Comparison of ENCODE assay signal across 19 mouse cellular contexts in genomic region chr8:47783944-47784343, GRCm38 (mm10). TPM values are rescaled to one million over a fixed set of nuclear protein-coding genes. Genes with fewer than 3 reads are reported as not detected.
DNase-seq lines count a peak whose midpoint lies in the region; ATAC-seq and TF ChIP-seq lines count a peak whose summit lies in the region.
"Had no signal": no experiment of that assay in that cellular context is flagged by ENCODE, and none has a peak within 500 bp of the region (broad histone marks: within the 10 kb centered on the region; RNA-seq: fewer than 3 reads in every experiment).

No protein-coding gene starts in this region.

- DNase-seq in heart, adult 11 months: peak; percentile 94
- no peak for DNase-seq in heart, postnatal 10 days
- peak; percentile 8 for DNase-seq in lung, postnatal 10 days
- no peak for DNase-seq in lung, postnatal 4 days
- peak; percentile 50 to 52 for DNase-seq in left cerebral cortex, postnatal 36 days (ENCODE audit: low spot score in 2 of 2)
- no peak for DNase-seq in embryo, embryonic 9.5 days (ENCODE audit: extremely low spot score)
- DNase-seq: cerebellum, adult 18-20 months; kidney, postnatal 25 days; thymus, postnatal 25 days had no signal

- H3K4me1 ChIP-seq in cortical plate, adult 2 months (ENCODE audit: control insufficient read depth, insufficient read depth, low read length): no peaks in the 10 kb centered on the region
- H3K4me1 ChIP-seq: embryonic facial prominence, embryonic 13.5 days; hindbrain, embryonic 12.5 days; liver, embryonic 15.5 days had no signal

- no peak overlapping the region for H3K4me3 ChIP-seq in cortical plate, adult 2 months (ENCODE audit: insufficient read depth, low read length)
- H3K4me3 ChIP-seq: embryonic facial prominence, embryonic 13.5 days; hindbrain, embryonic 12.5 days; liver, embryonic 15.5 days; midbrain, embryonic 13.5 days had no signal

- TF ChIP-seq CTCF in cortical plate, adult 2 months (IDR thresholded peaks at IDR 0.05; ENCODE audit: extremely low read depth, insufficient read depth, low read length): no peak

- no peak for ATAC-seq in megakaryocyte, adult 5-6 weeks (ENCODE audit: poor library complexity, severe bottlenecking)
- ATAC-seq: intestine, embryonic 16.5 days; midbrain, embryonic 13.5 days had no signal

- intact Hi-C loops in heart, postnatal 10 days (cut with DNase I): no loop called here
- intact Hi-C loops in left cerebral cortex, postnatal 36 days (cut with DNase I): no loop called here

- peak overlapping the region; percentile 86 for H3K27ac ChIP-seq in cortical plate, adult 2 months (ENCODE audit: insufficient read depth, low read length)
- H3K27ac ChIP-seq: embryonic facial prominence, embryonic 13.5 days; hindbrain, embryonic 12.5 days; liver, embryonic 15.5 days; midbrain, embryonic 13.5 days had no signal

- TF ChIP-seq POLR2A in cortical plate, adult 2 months (IDR thresholded peaks at IDR 0.05; ENCODE audit: extremely low read depth, insufficient read depth, low read length): no peak

RNA-seq across cellular contexts. Expression of gene Cldn24, which starts 38.0 kb away (rescaled TPM):
- not detected for total RNA-seq in heart, postnatal 10 days (2021)
- polyA plus RNA-seq in cortical plate, adult 2 months (2012; rRNA removed): not detected in 2 replicates
- total RNA-seq in left cerebral cortex, postnatal 36 days (2021): under 1 TPM in 1 of 2 experiments, not detected in 1; 0.66 TPM
- total RNA-seq in megakaryocyte, adult 5-6 weeks (2015): not detected in 2 replicates
- total RNA-seq in megakaryocyte, adult 5-6 weeks (2017): not detected in 2 replicates
- total RNA-seq: left cerebral cortex, postnatal 10 days had no signal
- polyA plus RNA-seq: C2C12; embryonic facial prominence, embryonic 13.5 days; heart, embryonic 14.5 days; intestine, embryonic 16.5 days; liver, embryonic 15.5 days; midbrain, embryonic 13.5 days had no signal

RNA-seq across cellular contexts. Expression of gene Cldn22, which starts 40.3 kb away (rescaled TPM):
- not detected for total RNA-seq in heart, postnatal 10 days (2021)
- polyA plus RNA-seq in cortical plate, adult 2 months (2012; rRNA removed): 3.2 and 4.6 TPM in 2 replicates
- total RNA-seq in left cerebral cortex, postnatal 36 days (2021): 1 to 10 TPM in 1 of 2 experiments, not detected in 1; 2.3 TPM
- not detected in 2 replicates for total RNA-seq in megakaryocyte, adult 5-6 weeks (2015)
- total RNA-seq in megakaryocyte, adult 5-6 weeks (2017): not detected in 2 replicates
- polyA plus RNA-seq: C2C12; embryonic facial prominence, embryonic 13.5 days; heart, embryonic 14.5 days; hindbrain, embryonic 12.5 days; intestine, embryonic 16.5 days; liver, embryonic 15.5 days; midbrain, embryonic 13.5 days had no signal

Comparison
In these comparisons a context has a peak if more than half of its experiments do, and no peak if none do; other contexts are left out.
1. DNase-seq: peak in heart, adult 11 months (single experiment), lung, postnatal 10 days (single experiment) and left cerebral cortex, postnatal 36 days (2 of 2); none in heart, postnatal 10 days (0 of 2), lung, postnatal 4 days (0 of 2) and embryo, embryonic 9.5 days (single experiment).